Mouse (Mus musculus) urinary bladder, postnatal 4 days (tissue): ENCODE data around the gene Hist1h4m.
"Not testable (repeated sequence)": the region's sequence is repeated elsewhere in the genome, so short reads cannot be mapped to it uniquely, and the experiment has no call there.

ENCODE experiments used
- DNase-seq, 2 experiments: peaks; one replicate each; pipeline ENCODE4 v3.0.0; 2021 to 2022; ENCODE audit warnings: low spot score in 2 of 2

Gene Hist1h4m

GRCm38 (mm10) chr13:21811539-21811938 lies at the start of gene Hist1h4m:
Gene Hist1h4m, plus strand, starts transcription at chr13:21811746.
- DNase-seq = not testable (repeated sequence)

GRCm38 (mm10) chr13:21778814-21779766 lies 32.5 kb upstream of the Hist1h4m start:
- peak; percentile 54 to 66 for DNase-seq

GRCm38 (mm10) chr13:21779767-21780731 lies 31.5 kb upstream of the Hist1h4m start, which contains the start of gene Hist1h1b:
Gene Hist1h1b, minus strand, starts transcription at chr13:21780625.
- DNase-seq = peak; percentile 51 to 63

GRCm38 (mm10) chr13:21781021-21781555 lies 30.5 kb upstream of the Hist1h4m start:
- no peak for DNase-seq

GRCm38 (mm10) chr13:21781639-21782038 lies 29.9 kb upstream of the Hist1h4m start:
- DNase-seq = no peak

- not testable (repeated sequence) for DNase-seq
These were observed 28.9 kb upstream of the Hist1h4m start for GRCm38 (mm10) chr13:21782361-21783254.

- DNase-seq = peak in 1 of 2 experiments; percentile 30
These were observed 28.3 kb upstream of the Hist1h4m start, which contains the start of gene Hist1h3i for GRCm38 (mm10) chr13:21783255-21783617. Gene Hist1h3i, minus strand, starts transcription at chr13:21783370.

GRCm38 (mm10) chr13:21783734-21784161 lies 27.8 kb upstream of the Hist1h4m start:
- DNase-seq = no peak

GRCm38 (mm10) chr13:21784311-21784710 lies 27.2 kb upstream of the Hist1h4m start:
- DNase-seq = no peak

- DNase-seq = no peak
These were observed 25.2 kb upstream of the Hist1h4m start for GRCm38 (mm10) chr13:21786189-21786898.

- peak; percentile 79 to 81 for DNase-seq
These were observed 24.5 kb upstream of the Hist1h4m start, which contains the start of the genes Hist1h2an and Hist1h2bp for GRCm38 (mm10) chr13:21786899-21787629. Gene Hist1h2an, minus strand, starts transcription at chr13:21787218. Gene Hist1h2bp, plus strand, starts transcription at chr13:21787461.

- no peak for DNase-seq
These were observed 23.6 kb upstream of the Hist1h4m start for GRCm38 (mm10) chr13:21787760-21788593.

GRCm38 (mm10) chr13:21789925-21790324 lies 21.6 kb upstream of the Hist1h4m start:
- DNase-seq = no peak

GRCm38 (mm10) chr13:21790601-21791283 lies 20.8 kb upstream of the Hist1h4m start:
- DNase-seq = no peak

- DNase-seq = no peak
These were observed 16.0 kb upstream of the Hist1h4m start for GRCm38 (mm10) chr13:21795584-21795983.

GRCm38 (mm10) chr13:21797163-21797562 lies 14.4 kb upstream of the Hist1h4m start:
- DNase-seq = not testable (repeated sequence)

- DNase-seq = not testable (repeated sequence)
These were observed 8.5 kb upstream of the Hist1h4m start for GRCm38 (mm10) chr13:21803058-21803457.
